Mouse (Mus musculus): ENCODE measurements around the gene P4ha1. TPM values are rescaled to one million over a fixed set of nuclear protein-coding genes. Genes with fewer than 3 reads are reported as not detected.

P4ha1 gene
- polyA plus RNA-seq, 1 experiment from 2014 or later, result 17.9 TPM

- no peaks in the 10 kb centered on the region for H3K36me3 ChIP-seq (ENCODE audit: control insufficient read depth, insufficient read depth, low read length)
- no peaks in the 10 kb centered on the region for H3K4me1 ChIP-seq (replicated peaks; ENCODE audit: control insufficient read depth, insufficient read depth)
- no peak overlapping the region for H3K4me2 ChIP-seq (replicated peaks; ENCODE audit: low read depth)
- H3K4me3 ChIP-seq (ENCODE audit: low read depth, low read length), result no peak overlapping the region
- DNase-seq (ENCODE audit: low spot score) (peak; percentile 14), ATAC-seq (ENCODE audit: low FRiP score, low TSS enrichment) (no peak)
- WGBS, result 45% methylated on average over 5 of the region's 5 CpGs
- no peak overlapping the region for H3K9ac ChIP-seq (ENCODE audit: low read length)
- no peak overlapping the region for H3K27ac ChIP-seq (replicated peaks)
- no peaks in the 10 kb centered on the region for H3K9me3 ChIP-seq (ENCODE audit: control insufficient read depth, low read length)
- no peak for TF ChIP-seq EP300 (optimal IDR thresholded peaks at IDR 0.05)
- no peak for TF ChIP-seq CTCF (IDR thresholded peaks at IDR 0.05; ENCODE audit: low read depth)
- no peaks in the 10 kb centered on the region for H3K27me3 ChIP-seq (ENCODE audit: control insufficient read depth, insufficient read depth, low read length)
Observed at GRCm38 (mm10) chr10:59285530-59285929, 37.6 kb upstream of the P4ha1 start.

DNA sequence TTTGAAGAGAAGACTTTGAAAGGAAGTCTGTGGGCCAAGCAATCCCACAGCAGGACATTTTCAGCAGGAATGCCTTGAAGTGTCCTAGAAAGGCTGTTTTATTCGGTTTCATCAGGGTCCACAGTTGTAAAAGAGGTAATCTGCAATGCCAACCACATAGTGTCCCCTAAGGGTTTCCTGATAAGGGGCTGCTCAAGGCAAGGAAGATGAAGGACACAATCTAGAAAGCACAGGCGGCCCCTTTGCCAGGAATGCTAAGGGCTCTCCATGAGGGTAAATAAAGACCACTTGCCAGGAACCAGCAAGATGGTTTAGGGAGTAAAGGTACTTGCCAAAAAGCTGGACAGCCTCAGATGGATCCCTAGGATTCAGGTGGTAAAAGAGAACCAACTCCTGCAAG, 35.8 kb upstream of the P4ha1 start:
- H3K9me3 ChIP-seq (ENCODE audit: control insufficient read depth, low read length), result no peaks in the 10 kb centered on the region
- no peak overlapping the region for H3K27ac ChIP-seq (replicated peaks)
- no peaks in the 10 kb centered on the region for H3K4me1 ChIP-seq (replicated peaks; ENCODE audit: control insufficient read depth, insufficient read depth)
- H3K36me3 ChIP-seq (ENCODE audit: control insufficient read depth, insufficient read depth, low read length), result no peaks in the 10 kb centered on the region
- WGBS, result 72% methylated on average over 2 of the region's 2 CpGs
- DNase-seq (ENCODE audit: low spot score) (peak; percentile 10), ATAC-seq (ENCODE audit: low FRiP score, low TSS enrichment) (no peak)
- H3K9ac ChIP-seq (ENCODE audit: low read length), result no peak overlapping the region
- H3K4me3 ChIP-seq (ENCODE audit: low read depth, low read length), result no peak overlapping the region
- TF ChIP-seq CTCF (IDR thresholded peaks at IDR 0.05; ENCODE audit: low read depth) (no peak), EP300 (optimal IDR thresholded peaks at IDR 0.05) (no peak)
- H3K4me2 ChIP-seq (replicated peaks; ENCODE audit: low read depth), result no peak overlapping the region
- no peaks in the 10 kb centered on the region for H3K27me3 ChIP-seq (ENCODE audit: control insufficient read depth, insufficient read depth, low read length)

DNA sequence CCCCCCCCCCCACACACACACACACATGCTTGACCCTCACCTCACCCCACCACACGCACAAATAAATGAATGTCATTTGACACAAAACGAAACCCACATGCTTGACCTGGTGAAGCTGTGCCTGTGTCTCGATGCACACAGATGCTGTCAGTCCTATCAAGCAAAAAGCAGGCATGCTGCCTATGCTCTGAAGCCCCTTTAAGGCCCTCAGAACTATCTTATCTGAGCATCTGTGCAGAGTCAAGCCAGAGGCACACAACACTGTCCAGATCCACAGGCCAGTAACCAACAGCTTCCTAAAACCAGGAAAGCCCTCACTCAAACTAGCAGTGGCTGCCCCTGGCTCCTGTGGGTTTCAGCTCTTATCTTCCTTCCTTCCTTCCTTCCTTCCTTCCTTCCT, 35.4 kb upstream of the P4ha1 start:
- Histone ChIP-seq H3K4me1 (replicated peaks; ENCODE audit: control insufficient read depth, insufficient read depth) (no peaks in the 10 kb centered on the region), H3K9me3 (ENCODE audit: control insufficient read depth, low read length) (no peaks in the 10 kb centered on the region), H3K27me3 (ENCODE audit: control insufficient read depth, insufficient read depth, low read length) (no peaks in the 10 kb centered on the region), H3K4me3 (ENCODE audit: low read depth, low read length) (no peak overlapping the region), H3K9ac (ENCODE audit: low read length) (no peak overlapping the region), H3K36me3 (ENCODE audit: control insufficient read depth, insufficient read depth, low read length) (no peaks in the 10 kb centered on the region), H3K4me2 (replicated peaks; ENCODE audit: low read depth) (no peak overlapping the region), H3K27ac (replicated peaks) (no peak overlapping the region)
- DNase-seq (ENCODE audit: low spot score) (no peak), ATAC-seq (ENCODE audit: low FRiP score, low TSS enrichment) (no peak)
- TF ChIP-seq EP300 (optimal IDR thresholded peaks at IDR 0.05) (no peak), CTCF (IDR thresholded peaks at IDR 0.05; ENCODE audit: low read depth) (no peak)
- 69% methylated on average over 3 of the region's 3 CpGs for WGBS

DNA sequence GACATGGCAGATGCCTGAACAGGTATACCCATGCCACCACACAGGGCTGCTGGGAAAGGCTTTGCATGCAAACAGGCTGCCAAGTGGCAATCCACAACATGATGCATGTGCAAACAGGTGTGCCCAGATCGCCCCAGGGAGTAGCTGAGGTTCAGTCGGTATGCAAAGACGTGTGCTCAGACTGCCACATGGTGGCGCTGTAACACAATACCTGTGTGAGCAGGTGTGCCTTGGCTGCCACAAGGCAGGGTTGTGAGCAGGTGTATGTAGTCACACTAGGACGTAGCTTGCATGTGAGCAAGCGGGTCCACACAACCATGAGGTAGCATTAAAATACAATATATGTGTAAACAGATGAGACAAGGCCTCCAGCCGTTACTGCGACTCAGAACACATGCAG, 34.0 kb upstream of the P4ha1 start:
- 44% methylated on average over 8 of the region's 8 CpGs for WGBS
- no peaks in the 10 kb centered on the region for H3K36me3 ChIP-seq (ENCODE audit: control insufficient read depth, insufficient read depth, low read length)
- TF ChIP-seq EP300 (optimal IDR thresholded peaks at IDR 0.05), result no peak
- peak; percentile 77 for TF ChIP-seq CTCF (IDR thresholded peaks at IDR 0.05; ENCODE audit: low read depth)
- H3K4me1 ChIP-seq (replicated peaks; ENCODE audit: control insufficient read depth, insufficient read depth), result no peaks in the 10 kb centered on the region
- H3K4me3 ChIP-seq (ENCODE audit: low read depth, low read length), result no peak overlapping the region
- H3K9me3 ChIP-seq (ENCODE audit: control insufficient read depth, low read length), result no peaks in the 10 kb centered on the region
- no peaks in the 10 kb centered on the region for H3K27me3 ChIP-seq (ENCODE audit: control insufficient read depth, insufficient read depth, low read length)
- no peak overlapping the region for H3K4me2 ChIP-seq (replicated peaks; ENCODE audit: low read depth)
- no peak overlapping the region for H3K27ac ChIP-seq (replicated peaks)
- DNase-seq (ENCODE audit: low spot score), result peak; percentile 67
- H3K9ac ChIP-seq (ENCODE audit: low read length), result no peak overlapping the region
- peak; percentile 38 for ATAC-seq (ENCODE audit: low FRiP score, low TSS enrichment)

- no peaks in the 10 kb centered on the region for H3K9me3 ChIP-seq (ENCODE audit: control insufficient read depth, low read length)
- ATAC-seq (ENCODE audit: low FRiP score, low TSS enrichment) (peak; percentile 42; the same call in 1 of the 2 replicates), DNase-seq (ENCODE audit: low spot score) (peak; percentile 71)
- 54% methylated on average over 3 of the region's 3 CpGs for WGBS
- H3K27ac ChIP-seq (replicated peaks), result no peak overlapping the region
- H3K4me3 ChIP-seq (ENCODE audit: low read depth, low read length), result no peak overlapping the region
- H3K4me1 ChIP-seq (replicated peaks; ENCODE audit: control insufficient read depth, insufficient read depth), result no peaks in the 10 kb centered on the region
- H3K4me2 ChIP-seq (replicated peaks; ENCODE audit: low read depth), result no peak overlapping the region
- H3K9ac ChIP-seq (ENCODE audit: low read length), result no peak overlapping the region
- no peaks in the 10 kb centered on the region for H3K36me3 ChIP-seq (ENCODE audit: control insufficient read depth, insufficient read depth, low read length)
- TF ChIP-seq CTCF (IDR thresholded peaks at IDR 0.05; ENCODE audit: low read depth), result no peak
- TF ChIP-seq EP300 (optimal IDR thresholded peaks at IDR 0.05), result no peak
- no peaks in the 10 kb centered on the region for H3K27me3 ChIP-seq (ENCODE audit: control insufficient read depth, insufficient read depth, low read length)
Observed at GRCm38 (mm10) chr10:59291536-59291935, 31.6 kb upstream of the P4ha1 start.

- Histone ChIP-seq H3K9ac (ENCODE audit: low read length) (no peak overlapping the region), H3K4me2 (replicated peaks; ENCODE audit: low read depth) (no peak overlapping the region), H3K27ac (replicated peaks) (no peak overlapping the region), H3K4me3 (ENCODE audit: low read depth, low read length) (no peak overlapping the region), H3K36me3 (ENCODE audit: control insufficient read depth, insufficient read depth, low read length) (no peaks in the 10 kb centered on the region), H3K27me3 (ENCODE audit: control insufficient read depth, insufficient read depth, low read length) (no peaks in the 10 kb centered on the region), H3K9me3 (ENCODE audit: control insufficient read depth, low read length) (no peaks in the 10 kb centered on the region), H3K4me1 (replicated peaks; ENCODE audit: control insufficient read depth, insufficient read depth) (no peaks in the 10 kb centered on the region)
- TF ChIP-seq CTCF (IDR thresholded peaks at IDR 0.05; ENCODE audit: low read depth), result no peak
- no peak for TF ChIP-seq EP300 (optimal IDR thresholded peaks at IDR 0.05)
- no peak for ATAC-seq (ENCODE audit: low FRiP score, low TSS enrichment)
- no peak for DNase-seq (ENCODE audit: low spot score)
- WGBS, result 60% methylated on average over 7 of the region's 7 CpGs
Observed at GRCm38 (mm10) chr10:59292079-59292478, 31.0 kb upstream of the P4ha1 start.

Data from stomach, postnatal 0 days (tissue).